ENCODE assay signal across 13 mouse cellular contexts in genomic region chr1:104838206-104838915, GRCm38 (mm10).
A peak's percentile ranks its signal among the peaks of the same experiment; 100 is the strongest.
DNase-seq lines count a peak whose midpoint lies in the region; ATAC-seq lines count a peak whose summit lies in the region.
"Had no signal": no experiment of that assay in that cellular context is flagged by ENCODE, and none has a peak within 500 bp of the region (broad histone marks: within the 10 kb centered on the region; RNA-seq: fewer than 3 reads in every experiment).

No protein-coding gene starts in this region.

- H3K27me3 ChIP-seq in forebrain, embryonic 11.5 days (ENCODE audit: control insufficient read depth, insufficient read depth, low read length), result no peaks in the 10 kb centered on the region
- H3K27me3 ChIP-seq in forebrain, embryonic 10.5 days (ENCODE audit: poor library complexity, severe bottlenecking), result no peaks in the 10 kb centered on the region
- no peaks in the 10 kb centered on the region for H3K27me3 ChIP-seq in forebrain, embryonic 12.5 days
- H3K27me3 ChIP-seq in midbrain, embryonic 11.5 days (ENCODE audit: control insufficient read depth, insufficient read depth, low read length), result no peaks in the 10 kb centered on the region
- H3K27me3 ChIP-seq: neural tube, embryonic 13.5 days had no signal

- no peaks in the 10 kb centered on the region; the same call in 1 of the 2 replicates for H3K4me1 ChIP-seq in forebrain, embryonic 11.5 days (replicated peaks; ENCODE audit: control insufficient read depth, insufficient read depth, low read length)
- H3K4me1 ChIP-seq in forebrain, embryonic 10.5 days, result peaks cover 14% of the 10 kb centered on the region
- peaks cover 12% of the 10 kb centered on the region for H3K4me1 ChIP-seq in forebrain, embryonic 12.5 days
- no peaks in the 10 kb centered on the region for H3K4me1 ChIP-seq in midbrain, embryonic 11.5 days (ENCODE audit: control insufficient read depth, insufficient read depth, low read length)
- H3K4me1 ChIP-seq: heart, embryonic 10.5 days had no signal

- H3K4me2 ChIP-seq in forebrain, embryonic 11.5 days (ENCODE audit: low read depth, low read length, severe bottlenecking), result no peak overlapping the region
- H3K4me2 ChIP-seq in forebrain, embryonic 12.5 days, result no peak overlapping the region
- H3K4me2 ChIP-seq in midbrain, embryonic 11.5 days, result no peak overlapping the region
- H3K4me2 ChIP-seq: neural tube, embryonic 13.5 days had no signal

- H3K36me3 ChIP-seq in forebrain, embryonic 11.5 days (ENCODE audit: control insufficient read depth, insufficient read depth, low read length), result no peaks in the 10 kb centered on the region
- no peaks in the 10 kb centered on the region for H3K36me3 ChIP-seq in forebrain, embryonic 10.5 days (replicated peaks)
- H3K36me3 ChIP-seq in forebrain, embryonic 12.5 days (replicated peaks), result no peaks in the 10 kb centered on the region
- H3K36me3 ChIP-seq in midbrain, embryonic 11.5 days (ENCODE audit: control insufficient read depth, insufficient read depth, low read length), result no peaks in the 10 kb centered on the region
- H3K36me3 ChIP-seq: heart, embryonic 10.5 days; neural tube, embryonic 13.5 days had no signal

- H3K4me3 ChIP-seq in forebrain, embryonic 11.5 days (ENCODE audit: low read depth, low read length), result no peak overlapping the region
- no peak overlapping the region for H3K4me3 ChIP-seq in forebrain, embryonic 10.5 days
- H3K4me3 ChIP-seq in forebrain, embryonic 12.5 days (replicated peaks), result no peak overlapping the region
- no peak overlapping the region for H3K4me3 ChIP-seq in midbrain, embryonic 11.5 days (ENCODE audit: low read depth, low read length)
- H3K4me3 ChIP-seq: heart, embryonic 10.5 days; neural tube, embryonic 13.5 days had no signal

- H3K27ac ChIP-seq in forebrain, embryonic 11.5 days (ENCODE audit: low read depth, low read length), result no peak overlapping the region
- H3K27ac ChIP-seq in forebrain, embryonic 10.5 days, result no peak overlapping the region
- H3K27ac ChIP-seq in forebrain, embryonic 12.5 days, result no peak overlapping the region
- H3K27ac ChIP-seq in midbrain, embryonic 11.5 days (ENCODE audit: low read depth, low read length), result no peak overlapping the region
- H3K27ac ChIP-seq: heart, embryonic 10.5 days; neural tube, embryonic 13.5 days had no signal

- 34% methylated on average over 4 of the region's 4 CpGs for WGBS in forebrain, embryonic 11.5 days
- 44% methylated on average over 4 of the region's 4 CpGs for WGBS in forebrain, embryonic 10.5 days
- WGBS in forebrain, embryonic 12.5 days, result 24% methylated on average over 4 of the region's 4 CpGs
- 44% methylated on average over 4 of the region's 4 CpGs for WGBS in midbrain, embryonic 11.5 days

- ATAC-seq in forebrain, embryonic 11.5 days (replicated peaks; ENCODE audit: low FRiP score), result peak; percentile 80
- peak; percentile 84; the same call in 1 of the 2 replicates for ATAC-seq in forebrain, embryonic 12.5 days (ENCODE audit: low FRiP score)
- ATAC-seq in midbrain, embryonic 11.5 days (ENCODE audit: low FRiP score), result peak; percentile 27; the same call in 1 of the 2 replicates
- ATAC-seq: liver, postnatal 0 days had no signal

- no peaks in the 10 kb centered on the region for H3K9me3 ChIP-seq in forebrain, embryonic 11.5 days (ENCODE audit: control insufficient read depth, low read length)
- H3K9me3 ChIP-seq in forebrain, embryonic 10.5 days, result no peaks in the 10 kb centered on the region
- H3K9me3 ChIP-seq in forebrain, embryonic 12.5 days, result no peaks in the 10 kb centered on the region
- no peaks in the 10 kb centered on the region for H3K9me3 ChIP-seq in midbrain, embryonic 11.5 days (ENCODE audit: control insufficient read depth, low read length)
- H3K9me3 ChIP-seq: heart, embryonic 10.5 days; neural tube, embryonic 13.5 days had no signal

- DNase-seq in forebrain, embryonic 11.5 days (ENCODE audit: low spot score), result no peak
- no peak for DNase-seq in forebrain, embryonic 10.5 days (ENCODE audit: extremely low spot score, low spot score)
- DNase-seq in ES-CJ7 (ENCODE audit: low read depth, low spot score), result peak; percentile 39
- DNase-seq in midbrain, embryonic 11.5 days (ENCODE audit: low spot score, missing footprints), result no peak
- no peak for DNase-seq in thymus, postnatal 0 days (ENCODE audit: low spot score)
- DNase-seq in thymus, postnatal 25 days, result no peak
- DNase-seq in adrenal gland, postnatal 10 days, result no peak
- DNase-seq: adrenal gland, postnatal 14 days; kidney, postnatal 14 days; liver, postnatal 0 days had no signal

- H3K9ac ChIP-seq in forebrain, embryonic 11.5 days (ENCODE audit: low read length), result no peak overlapping the region
- no peak overlapping the region for H3K9ac ChIP-seq in forebrain, embryonic 12.5 days
- H3K9ac ChIP-seq in midbrain, embryonic 11.5 days (ENCODE audit: low read length), result no peak overlapping the region
- H3K9ac ChIP-seq: liver, postnatal 0 days; neural tube, embryonic 13.5 days had no signal

Comparison
In these comparisons a context has a peak if more than half of its experiments do, and no peak if none do; other contexts are left out.
1. ATAC-seq: peak in every context shown above with its lines; median percentile 84 in forebrain, embryonic 12.5 days; 80 in forebrain, embryonic 11.5 days; 27 in midbrain, embryonic 11.5 days.